ENCODE assay signal across 23 mouse cellular contexts in the genomic region with DNA sequence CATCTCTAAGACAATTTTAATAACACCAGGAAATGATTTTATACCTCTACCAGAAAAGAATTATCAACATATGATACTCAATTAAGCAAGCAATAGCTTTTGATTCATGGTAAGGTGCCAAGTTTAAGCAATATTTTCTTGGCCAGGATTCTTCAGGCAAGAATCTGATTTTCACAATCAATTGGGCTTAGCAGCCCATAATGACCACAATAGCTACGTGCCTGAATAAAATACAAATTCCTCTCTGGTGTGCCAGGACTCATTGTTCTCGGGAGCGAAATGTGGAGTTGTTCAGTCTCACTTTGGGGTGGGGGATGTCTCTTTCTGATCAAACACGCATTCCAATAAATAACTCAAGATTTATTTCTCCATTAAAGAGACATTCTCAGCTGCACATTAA.
"Had no signal": no experiment of that assay in that cellular context is flagged by ENCODE, and none has a peak within 500 bp of the region (broad histone marks: within the 10 kb centered on the region; RNA-seq: fewer than 3 reads in every experiment).

No protein-coding gene starts in this region.

- DNase-seq: gastrocnemius, postnatal 10 days; gastrocnemius, postnatal 36 days; heart, adult 18-20 months; heart, postnatal 10 days; heart, postnatal 4 days; kidney, adult 18-20 months; kidney, adult 8-10 months; kidney, postnatal 10 days; kidney, postnatal 25 days had no signal

- H3K4me3 ChIP-seq: heart, embryonic 10.5 days; heart, embryonic 12.5 days; hindbrain, embryonic 10.5 days; hindbrain, embryonic 12.5 days; intestine, embryonic 15.5 days; layer of hippocampus, adult 2 months; left cerebral cortex, adult 2 months; limb, embryonic 10.5 days; limb, embryonic 12.5 days had no signal

- ATAC-seq: forebrain, embryonic 16.5 days; hindbrain, embryonic 16.5 days; inflammation-experienced regulatory T-cells, adult 6 months; intestine, embryonic 15.5 days; intestine, postnatal 0 days had no signal

- H3K36me3 ChIP-seq: heart, embryonic 10.5 days; heart, embryonic 12.5 days; hindbrain, embryonic 10.5 days; hindbrain, embryonic 12.5 days; intestine, embryonic 15.5 days; limb, embryonic 10.5 days; limb, embryonic 12.5 days had no signal

- H3K9me3 ChIP-seq: heart, embryonic 10.5 days; heart, embryonic 12.5 days; hindbrain, embryonic 10.5 days; hindbrain, embryonic 12.5 days; intestine, embryonic 15.5 days; limb, embryonic 10.5 days; limb, embryonic 12.5 days had no signal

- H3K27me3 ChIP-seq: heart, embryonic 12.5 days; hindbrain, embryonic 12.5 days; intestine, embryonic 15.5 days; limb, embryonic 12.5 days had no signal

- H3K27ac ChIP-seq: heart, embryonic 10.5 days; hindbrain, embryonic 10.5 days; hindbrain, embryonic 12.5 days; hindbrain, embryonic 14.5 days; intestine, embryonic 15.5 days; layer of hippocampus, adult 2 months; left cerebral cortex, adult 2 months; limb, embryonic 10.5 days; limb, embryonic 12.5 days had no signal

- H3K4me1 ChIP-seq: heart, embryonic 10.5 days; hindbrain, embryonic 12.5 days; intestine, embryonic 15.5 days had no signal

- H3K9ac ChIP-seq: heart, embryonic 12.5 days; hindbrain, embryonic 12.5 days; hindbrain, embryonic 14.5 days; intestine, embryonic 15.5 days; limb, embryonic 12.5 days had no signal

- H3K4me2 ChIP-seq: heart, embryonic 12.5 days; hindbrain, embryonic 12.5 days; hindbrain, embryonic 14.5 days; intestine, embryonic 15.5 days; limb, embryonic 12.5 days had no signal
